Mouse (Mus musculus) liver, embryonic 15.5 days (tissue): ENCODE measurements around the gene Col1a1. TPM values are rescaled to one million over a fixed set of nuclear protein-coding genes. Genes with fewer than 3 reads are reported as not detected.

Experiments used
- ATAC-seq: fragments of 200-750 bp; cut with Nextera tagmentation; 2 replicates; pipeline ENCODE4 v1.8.0; 2017; ENCODE audit warnings: moderate number of reproducible peaks, mild to moderate bottlenecking, moderate library complexity; ENCODE audit not compliant: insufficient read depth
- H3K27ac ChIP-seq: fragments of 300-500 bp; sonication (generic); replicated peaks from 2 replicates; pipeline ENCODE4 v1.5.1; 2015; ENCODE audit warnings: mild to moderate bottlenecking, inconsistent platforms
- H3K27me3 ChIP-seq: fragments of 300-500 bp; sonication (generic); 2 replicates; pipeline ENCODE4 v1.6.1; 2015; ENCODE audit warnings: mild to moderate bottlenecking, inconsistent platforms
- H3K36me3 ChIP-seq: fragments of 300-500 bp; sonication (generic); replicated peaks from 2 replicates; pipeline ENCODE4 v1.6.1; 2015; ENCODE audit warnings: moderate library complexity, mild to moderate bottlenecking, inconsistent platforms
- H3K4me1 ChIP-seq: fragments of 300-500 bp; sonication (generic); replicated peaks from 2 replicates; pipeline ENCODE4 v1.6.1; 2015; ENCODE audit warnings: inconsistent platforms
- H3K4me2 ChIP-seq: fragments of 300-500 bp; sonication (generic); 2 replicates; pipeline ENCODE4 v1.6.1; 2015; ENCODE audit warnings: moderate library complexity, mild to moderate bottlenecking, inconsistent platforms
- H3K4me3 ChIP-seq: fragments of 300-500 bp; sonication (generic); replicated peaks from 2 replicates; pipeline ENCODE4 v1.5.1; 2015; ENCODE audit warnings: mild to moderate bottlenecking, inconsistent platforms
- H3K9ac ChIP-seq: fragments of 300-500 bp; sonication (generic); 2 replicates; pipeline ENCODE4 v1.6.1; 2015; ENCODE audit warnings: moderate library complexity, mild to moderate bottlenecking, inconsistent platforms
- H3K9me3 ChIP-seq: fragments of 300-500 bp; sonication (generic); replicated peaks from 2 replicates; pipeline ENCODE4 v1.6.1; 2016; ENCODE audit warnings: inconsistent platforms
- WGBS: fragments of 180-500 bp; shearing (Covaris S2); methylation state at CpG from one replicate; pipeline ENCODE4 v1.1.7; 2015; ENCODE audit warnings: mixed read lengths; ENCODE audit not compliant: insufficient replicate concordance; 5-methylcytosine and 5-hydroxymethylcytosine counted together
- polyA plus RNA-seq: library from polyadenylated mRNA; unstranded; fragments of >200 nt; fragmentation: Nextera tagmentation; extraction: Ambion mirVana; gene quantifications from 2 replicates; pipeline ENCODE4 v1.2.1, GENCODE M21; 2015

Col1a1 gene
- polyA plus RNA-seq, 1 experiment from 2014 or later, result 76.5 TPM

GRCm38 (mm10) chr11:94938296-94938695 is 2.3 kb downstream of the Col1a1 start:
- Histone ChIP-seq H3K4me1 (peaks cover 16% of the 10 kb centered on the region), H3K27me3 (peaks cover 99% of the 10 kb centered on the region), H3K9ac (no peak overlapping the region), H3K27ac (no peak overlapping the region), H3K9me3 (no peaks in the 10 kb centered on the region), H3K4me2 (no peak overlapping the region), H3K36me3 (no peaks in the 10 kb centered on the region), H3K4me3 (no peak overlapping the region)
- no peak for ATAC-seq
- WGBS, result 21% methylated on average over 9 of the region's 9 CpGs

- Histone ChIP-seq H3K27ac (no peak overlapping the region), H3K9ac (no peak overlapping the region), H3K9me3 (no peaks in the 10 kb centered on the region), H3K27me3 (peaks cover 93% of the 10 kb centered on the region), H3K4me1 (peaks cover 17% of the 10 kb centered on the region), H3K4me3 (no peak overlapping the region), H3K36me3 (no peaks in the 10 kb centered on the region), H3K4me2 (no peak overlapping the region)
- no peak for ATAC-seq
- 18% methylated on average over 4 of the region's 4 CpGs for WGBS
These were observed 3.3 kb downstream of the Col1a1 start for GRCm38 (mm10) chr11:94939280-94939679.

GRCm38 (mm10) chr11:94941121-94941520 is 5.1 kb downstream of the Col1a1 start:
- H3K4me2 ChIP-seq, result no peak overlapping the region
- peaks cover 22% of the 10 kb centered on the region for H3K4me1 ChIP-seq
- H3K9ac ChIP-seq, result no peak overlapping the region
- H3K9me3 ChIP-seq, result no peaks in the 10 kb centered on the region
- no peak for ATAC-seq
- no peak overlapping the region for H3K27ac ChIP-seq
- H3K27me3 ChIP-seq, result peaks cover 90% of the 10 kb centered on the region
- H3K4me3 ChIP-seq, result no peak overlapping the region
- WGBS, result 20% methylated on average over 9 of the region's 9 CpGs
- H3K36me3 ChIP-seq, result no peaks in the 10 kb centered on the region

GRCm38 (mm10) chr11:94941776-94942175 is 5.8 kb downstream of the Col1a1 start:
- H3K36me3 ChIP-seq, result no peaks in the 10 kb centered on the region

GRCm38 (mm10) chr11:94942282-94943023 is 6.4 kb downstream of the Col1a1 start:
- Histone ChIP-seq H3K4me1 (peaks cover 13% of the 10 kb centered on the region), H3K36me3 (no peaks in the 10 kb centered on the region), H3K9me3 (no peaks in the 10 kb centered on the region), H3K4me2 (no peak overlapping the region), H3K27me3 (peaks cover 84% of the 10 kb centered on the region), H3K27ac (no peak overlapping the region), H3K9ac (no peak overlapping the region), H3K4me3 (no peak overlapping the region)
- no peak for ATAC-seq
- 33% methylated on average over 13 of the region's 13 CpGs for WGBS

More at GRCm38 (mm10) chr11:94941776-94942175, 5.8 kb downstream of the Col1a1 start:
- Histone ChIP-seq H3K27me3 (peaks cover 90% of the 10 kb centered on the region), H3K9me3 (no peaks in the 10 kb centered on the region), H3K9ac (no peak overlapping the region), H3K4me3 (no peak overlapping the region), H3K27ac (no peak overlapping the region), H3K4me2 (no peak overlapping the region), H3K4me1 (peaks cover 19% of the 10 kb centered on the region)
- WGBS, result 58% methylated on average over 8 of the region's 8 CpGs
- no peak for ATAC-seq

- no peak for ATAC-seq
- Histone ChIP-seq H3K4me2 (no peak overlapping the region), H3K4me1 (peaks cover 7% of the 10 kb centered on the region; the same call in 1 of the 2 replicates), H3K9ac (no peak overlapping the region), H3K4me3 (no peak overlapping the region), H3K9me3 (no peaks in the 10 kb centered on the region), H3K27me3 (peaks cover 78% of the 10 kb centered on the region), H3K27ac (no peak overlapping the region), H3K36me3 (no peaks in the 10 kb centered on the region)
- 63% methylated on average over 15 of the region's 15 CpGs for WGBS
These were observed 7.0 kb downstream of the Col1a1 start for GRCm38 (mm10) chr11:94943054-94943453.

- H3K9ac ChIP-seq, result no peak overlapping the region
- H3K27me3 ChIP-seq, result peaks cover 72% of the 10 kb centered on the region
These were observed 8.3 kb downstream of the Col1a1 start for GRCm38 (mm10) chr11:94944295-94944694.

GRCm38 (mm10) chr11:94945236-94945635 is 9.2 kb downstream of the Col1a1 start:
- Histone ChIP-seq H3K9me3 (no peaks in the 10 kb centered on the region), H3K36me3 (no peaks in the 10 kb centered on the region), H3K27ac (no peak overlapping the region), H3K27me3 (peaks cover 63% of the 10 kb centered on the region), H3K4me2 (no peak overlapping the region), H3K4me1 (peaks cover 6% of the 10 kb centered on the region; the same call in 1 of the 2 replicates), H3K9ac (no peak overlapping the region), H3K4me3 (no peak overlapping the region)
- ATAC-seq, result no peak
- WGBS, result 54% methylated on average over 12 of the region's 12 CpGs

More at GRCm38 (mm10) chr11:94944295-94944694, 8.3 kb downstream of the Col1a1 start:
- WGBS, result 19% methylated on average over 8 of the region's 8 CpGs
- H3K4me1 ChIP-seq, result peaks cover 6% of the 10 kb centered on the region; the same call in 1 of the 2 replicates
- H3K4me3 ChIP-seq, result no peak overlapping the region
- H3K4me2 ChIP-seq, result no peak overlapping the region
- no peak overlapping the region for H3K27ac ChIP-seq
- no peak for ATAC-seq
- H3K9me3 ChIP-seq, result no peaks in the 10 kb centered on the region
- H3K36me3 ChIP-seq, result no peaks in the 10 kb centered on the region

- ATAC-seq, result no peak
- no peaks in the 10 kb centered on the region for H3K9me3 ChIP-seq
- no peaks in the 10 kb centered on the region for H3K4me1 ChIP-seq
- H3K27ac ChIP-seq, result no peak overlapping the region
- H3K4me2 ChIP-seq, result no peak overlapping the region
- H3K27me3 ChIP-seq, result peaks cover 36% of the 10 kb centered on the region
- no peak overlapping the region for H3K4me3 ChIP-seq
- 18% methylated on average over 6 of the region's 6 CpGs for WGBS
- no peaks in the 10 kb centered on the region for H3K36me3 ChIP-seq
- H3K9ac ChIP-seq, result no peak overlapping the region
These were observed 16.1 kb downstream of the Col1a1 start for GRCm38 (mm10) chr11:94952169-94952568.

GRCm38 (mm10) chr11:94955103-94955502 is 19.1 kb downstream of the Col1a1 start:
- Histone ChIP-seq H3K9me3 (no peaks in the 10 kb centered on the region), H3K4me2 (no peak overlapping the region), H3K4me3 (no peak overlapping the region), H3K27me3 (peaks cover 29% of the 10 kb centered on the region), H3K27ac (no peak overlapping the region), H3K9ac (no peak overlapping the region), H3K4me1 (no peaks in the 10 kb centered on the region), H3K36me3 (no peaks in the 10 kb centered on the region)
- no peak for ATAC-seq
- 67% methylated on average over 9 of the region's 9 CpGs for WGBS

- no peaks in the 10 kb centered on the region for H3K9me3 ChIP-seq
- 61% methylated on average over 9 of the region's 9 CpGs for WGBS
- H3K27me3 ChIP-seq, result peaks cover 26% of the 10 kb centered on the region
- H3K4me1 ChIP-seq, result no peaks in the 10 kb centered on the region
- H3K4me2 ChIP-seq, result no peak overlapping the region
- no peak for ATAC-seq
- H3K36me3 ChIP-seq, result no peaks in the 10 kb centered on the region
- H3K9ac ChIP-seq, result no peak overlapping the region
- H3K4me3 ChIP-seq, result no peak overlapping the region
- H3K27ac ChIP-seq, result no peak overlapping the region
These were observed 21.7 kb downstream of the Col1a1 start for GRCm38 (mm10) chr11:94957693-94958064.
